Mouse (Mus musculus): ENCODE measurements around the gene Zfp277.

The Zfp277 gene

DNA sequence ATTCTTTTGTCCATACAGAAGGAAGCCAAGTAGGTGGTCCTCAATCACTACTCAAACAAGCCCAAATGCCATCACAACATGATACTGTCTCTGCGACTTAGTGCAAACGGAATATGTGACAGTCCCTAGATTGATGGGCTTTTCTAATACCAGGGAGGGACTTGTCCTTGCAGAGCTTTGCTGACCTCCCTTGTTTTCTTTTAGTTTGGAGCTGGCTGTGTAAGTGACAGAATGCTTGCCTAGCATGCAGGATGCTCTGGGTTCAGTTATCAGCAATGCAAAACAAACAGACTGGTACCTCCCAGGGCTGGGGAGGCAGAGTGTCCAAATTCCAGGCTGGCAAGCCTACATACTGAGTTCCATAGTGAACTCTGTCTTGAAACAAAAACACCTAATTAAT lies 7.7 kb downstream of the Zfp277 start:
- DNase-seq: no peak

DNA sequence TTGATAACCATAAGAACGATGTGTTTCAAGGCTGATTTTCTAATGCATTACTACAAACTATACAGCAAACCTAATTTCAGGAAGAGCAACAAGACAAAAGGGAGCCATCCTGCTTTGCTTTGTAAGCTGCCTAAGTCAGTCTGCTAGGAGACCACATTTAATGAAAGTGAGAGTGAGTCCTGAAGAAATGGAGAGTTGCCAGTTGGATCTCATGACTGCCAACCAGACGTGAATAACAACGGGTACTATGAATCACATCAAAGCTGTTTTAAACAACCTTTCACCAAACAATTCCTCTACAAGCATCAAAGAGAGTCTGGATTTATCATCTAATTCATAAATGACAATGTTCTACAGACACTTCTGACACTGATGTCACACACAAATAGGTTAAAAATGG lies 11.6 kb downstream of the Zfp277 start:
- DNase-seq: no peak

GRCm38 (mm10) chr12:40431075-40431474 lies 14.6 kb downstream of the Zfp277 start:
- DNase-seq: no peak

DNA sequence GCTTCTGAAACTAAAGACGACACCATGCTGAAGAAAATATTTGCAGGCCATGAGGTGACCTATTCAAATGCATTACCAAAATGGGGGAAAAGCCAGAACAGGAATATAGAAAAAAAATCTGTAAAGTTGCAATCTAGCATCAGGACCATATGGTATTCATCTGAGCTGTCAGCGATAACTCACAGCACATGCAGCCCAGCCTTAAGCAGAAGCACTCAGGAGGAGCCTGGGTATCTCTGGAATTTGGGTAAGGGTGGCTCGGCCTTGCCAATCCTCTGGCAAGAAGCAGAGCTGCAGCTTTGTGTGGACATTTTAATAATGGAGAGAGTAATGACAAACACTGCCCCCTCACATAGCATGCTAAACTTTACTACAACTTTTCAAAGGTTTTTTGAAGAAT lies 15.7 kb downstream of the Zfp277 start:
- DNase-seq: no peak

GRCm38 (mm10) chr12:40427606-40428005 lies 18.1 kb downstream of the Zfp277 start:
- DNase-seq: peak; percentile 7

DNA sequence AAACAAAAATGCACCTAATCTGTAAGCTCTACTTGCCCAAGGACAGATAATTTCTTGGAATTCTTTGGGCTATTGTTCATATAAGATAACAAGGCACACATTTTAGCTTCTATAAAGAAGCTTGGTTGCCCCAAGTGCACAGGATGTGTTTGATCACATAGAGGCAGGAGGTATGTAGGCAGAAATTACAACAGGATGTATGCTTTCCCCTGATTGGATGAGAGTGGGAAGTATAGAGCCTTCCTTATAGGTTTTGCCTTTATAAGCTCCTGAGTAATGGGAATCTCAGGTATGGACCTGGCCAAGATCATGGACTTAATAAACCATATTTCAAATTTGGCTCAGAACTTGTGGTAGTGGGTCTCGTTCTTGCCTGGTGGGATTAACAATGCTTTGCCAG lies 20.7 kb downstream of the Zfp277 start:
- DNase-seq: no peak

DNA sequence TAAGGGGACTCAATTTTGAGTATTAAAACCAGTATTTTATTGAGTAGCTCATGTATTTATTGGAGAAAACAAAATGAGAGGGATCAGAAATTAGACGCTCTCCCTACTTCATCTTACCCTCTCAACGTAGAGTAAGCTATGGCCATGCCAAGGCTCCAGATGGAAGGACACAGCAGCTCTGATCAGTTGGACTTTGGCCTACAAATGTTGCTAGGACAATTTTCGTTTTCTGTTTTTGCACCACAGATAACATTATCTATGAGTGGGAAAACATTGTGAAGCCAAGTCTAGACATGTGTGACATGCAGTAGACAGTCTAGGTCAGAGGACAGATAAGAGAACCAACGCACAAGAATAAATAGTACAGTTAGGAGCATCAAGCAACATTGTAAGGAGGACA lies 28.4 kb downstream of the Zfp277 start:
- no peak for DNase-seq

- no peak for DNase-seq
Observed at GRCm38 (mm10) chr12:40415312-40415925, 30.3 kb downstream of the Zfp277 start.

DNA sequence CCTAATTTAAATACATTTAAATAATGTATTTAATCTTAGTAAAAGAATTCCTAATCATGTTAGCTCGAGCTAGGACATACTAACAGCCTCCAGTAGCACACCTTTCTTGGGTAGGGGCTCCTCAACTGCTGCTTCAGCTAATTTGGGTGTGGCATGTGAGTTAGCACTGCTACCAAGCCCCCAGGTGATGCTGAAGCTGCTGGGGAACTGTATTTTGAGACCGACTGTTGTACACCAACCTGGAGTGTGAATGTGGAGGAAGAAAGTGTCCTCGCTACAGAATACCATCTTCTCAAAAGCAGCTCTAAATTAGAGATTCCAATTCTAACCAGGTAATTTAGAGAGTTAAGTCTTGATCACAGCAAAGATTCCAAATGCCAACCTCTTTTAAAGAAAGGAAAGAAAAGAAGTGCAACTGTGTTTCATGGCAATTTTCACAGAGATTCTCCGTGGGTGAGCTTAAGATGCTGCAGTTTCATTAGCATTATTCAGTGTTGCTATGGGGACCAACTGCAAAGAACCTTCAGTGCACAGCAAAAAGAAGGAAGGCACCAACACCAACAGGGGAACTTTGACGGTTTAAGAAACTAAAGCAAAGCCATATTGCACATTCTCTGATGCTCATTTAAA lies 30.9 kb downstream of the Zfp277 start:
- DNase-seq: no peak

DNA sequence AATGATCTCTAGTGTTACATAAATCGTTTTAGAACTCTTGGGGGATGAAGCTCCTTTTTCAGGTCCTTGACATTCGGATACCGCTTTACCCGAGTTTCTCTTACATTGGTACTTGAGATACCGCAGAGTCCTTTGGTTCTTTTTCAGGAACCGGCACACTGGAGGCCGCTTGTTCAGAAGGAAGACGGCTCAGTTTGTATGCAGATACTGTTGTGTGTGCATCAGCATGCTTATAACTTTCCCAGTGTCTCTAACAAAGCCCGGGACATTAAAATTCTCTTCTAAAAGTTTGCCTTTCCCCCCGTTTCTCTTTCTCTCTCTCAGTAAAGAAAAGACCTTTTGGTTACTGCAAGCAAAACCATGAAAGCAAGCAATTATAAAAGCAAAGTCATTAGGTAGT lies 45.9 kb downstream of the Zfp277 start:
- DNase-seq: no peak

GRCm38 (mm10) chr12:40399386-40399785 lies 46.3 kb downstream of the Zfp277 start:
- no peak for DNase-seq

- no peak for DNase-seq
Observed at GRCm38 (mm10) chr12:40398916-40399315, 46.8 kb downstream of the Zfp277 start.

DNA sequence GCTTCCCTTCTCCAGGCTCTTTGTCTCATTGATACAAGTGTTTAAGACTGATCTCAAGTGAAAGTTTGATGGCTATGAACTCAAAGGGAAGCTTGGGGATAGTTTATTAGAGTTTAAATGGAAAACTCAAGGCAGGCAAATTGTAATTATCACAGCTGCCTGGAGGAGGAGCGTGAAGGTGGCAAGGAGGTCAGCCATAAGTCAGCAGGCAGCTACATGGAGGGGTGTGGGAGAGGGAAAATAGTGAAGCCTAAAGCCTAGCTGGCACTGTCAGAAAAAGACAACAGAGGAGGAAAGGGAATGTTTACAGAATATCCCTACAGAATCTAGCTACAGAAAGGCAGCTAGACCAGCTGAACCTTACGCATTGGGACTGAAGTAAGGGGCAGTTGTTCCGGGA lies 52.8 kb downstream of the Zfp277 start:
- DNase-seq: no peak

GRCm38 (mm10) chr12:40391262-40391661 lies 54.4 kb downstream of the Zfp277 start:
- DNase-seq: no peak

DNA sequence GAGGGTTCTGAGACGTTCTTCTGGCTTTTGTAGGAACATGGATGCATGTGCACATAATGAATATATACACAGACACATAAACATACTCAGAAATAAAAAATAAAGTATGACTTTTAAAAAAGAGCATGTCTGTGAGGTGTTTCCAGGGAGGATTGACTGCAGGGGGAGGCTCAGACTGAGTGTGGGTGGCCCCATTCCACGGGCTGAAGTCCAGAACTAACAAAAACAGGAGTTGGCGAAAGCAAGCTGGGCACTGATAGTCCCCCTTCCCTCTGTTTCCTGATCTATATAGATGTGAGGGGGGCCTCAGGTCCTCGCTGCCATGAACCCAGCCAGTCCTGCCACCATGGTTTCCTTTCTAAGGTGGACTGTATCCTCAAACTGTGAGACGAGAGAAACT lies 57.9 kb downstream of the Zfp277 start:
- no peak for DNase-seq

- DNase-seq: no peak
Observed at GRCm38 (mm10) chr12:40385301-40385700, 60.4 kb downstream of the Zfp277 start.

GRCm38 (mm10) chr12:40383718-40384117 lies 62.0 kb downstream of the Zfp277 start:
- no peak for DNase-seq

DNA sequence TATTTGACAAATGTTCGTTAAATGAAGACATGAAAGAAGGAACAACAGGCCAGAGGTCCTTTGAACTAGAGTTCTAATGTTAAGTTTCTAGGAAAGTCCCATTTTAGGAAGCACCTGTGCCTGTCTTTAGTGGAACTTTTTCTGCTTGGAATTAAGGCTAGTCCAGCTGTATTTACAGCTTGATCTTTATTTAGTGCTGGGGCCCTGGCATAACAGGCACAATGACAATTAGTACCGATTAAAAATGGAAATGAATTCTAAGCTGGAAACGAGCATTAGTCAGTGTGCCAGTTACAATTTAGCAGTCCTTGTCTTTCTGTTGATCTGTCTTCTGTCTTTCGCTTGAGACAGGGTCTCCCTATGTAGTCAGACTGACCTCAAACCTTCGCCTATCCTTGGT lies 63.2 kb downstream of the Zfp277 start:
- no peak for DNase-seq

GRCm38 (mm10) chr12:40381824-40382223 lies 63.9 kb downstream of the Zfp277 start:
- DNase-seq: no peak

DNA sequence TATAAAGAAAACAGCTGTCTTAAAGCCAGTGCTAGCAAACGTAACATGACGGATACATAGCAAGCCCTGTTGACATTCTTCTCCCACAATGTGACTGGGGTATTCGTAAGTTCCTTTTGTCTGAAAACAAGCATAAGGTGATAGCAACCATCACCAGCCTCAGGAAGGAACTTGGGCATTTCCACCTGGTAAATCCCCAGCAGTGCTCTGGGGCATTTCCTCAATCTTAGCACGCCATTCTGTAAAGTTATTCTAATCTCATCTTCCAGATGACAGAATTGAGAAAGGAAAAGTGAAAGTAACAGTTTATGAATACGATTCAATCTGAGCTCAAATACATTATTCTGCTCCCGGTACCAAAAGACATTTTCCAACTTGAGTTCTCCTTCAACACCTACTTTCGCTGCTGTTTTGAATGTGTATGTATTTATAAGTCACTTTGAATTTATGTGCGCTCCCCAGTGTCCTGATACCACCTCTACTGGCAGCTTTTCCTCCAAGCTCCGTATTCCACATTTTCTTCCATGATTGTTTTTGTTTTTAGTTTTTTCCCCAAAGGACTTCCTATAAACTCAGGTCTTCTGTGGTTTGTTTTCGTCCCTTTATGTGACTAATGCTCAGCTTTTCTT lies 64.4 kb downstream of the Zfp277 start:
- no peak for DNase-seq

- DNase-seq: no peak
Observed at GRCm38 (mm10) chr12:40379538-40379923, 66.2 kb downstream of the Zfp277 start.

DNA sequence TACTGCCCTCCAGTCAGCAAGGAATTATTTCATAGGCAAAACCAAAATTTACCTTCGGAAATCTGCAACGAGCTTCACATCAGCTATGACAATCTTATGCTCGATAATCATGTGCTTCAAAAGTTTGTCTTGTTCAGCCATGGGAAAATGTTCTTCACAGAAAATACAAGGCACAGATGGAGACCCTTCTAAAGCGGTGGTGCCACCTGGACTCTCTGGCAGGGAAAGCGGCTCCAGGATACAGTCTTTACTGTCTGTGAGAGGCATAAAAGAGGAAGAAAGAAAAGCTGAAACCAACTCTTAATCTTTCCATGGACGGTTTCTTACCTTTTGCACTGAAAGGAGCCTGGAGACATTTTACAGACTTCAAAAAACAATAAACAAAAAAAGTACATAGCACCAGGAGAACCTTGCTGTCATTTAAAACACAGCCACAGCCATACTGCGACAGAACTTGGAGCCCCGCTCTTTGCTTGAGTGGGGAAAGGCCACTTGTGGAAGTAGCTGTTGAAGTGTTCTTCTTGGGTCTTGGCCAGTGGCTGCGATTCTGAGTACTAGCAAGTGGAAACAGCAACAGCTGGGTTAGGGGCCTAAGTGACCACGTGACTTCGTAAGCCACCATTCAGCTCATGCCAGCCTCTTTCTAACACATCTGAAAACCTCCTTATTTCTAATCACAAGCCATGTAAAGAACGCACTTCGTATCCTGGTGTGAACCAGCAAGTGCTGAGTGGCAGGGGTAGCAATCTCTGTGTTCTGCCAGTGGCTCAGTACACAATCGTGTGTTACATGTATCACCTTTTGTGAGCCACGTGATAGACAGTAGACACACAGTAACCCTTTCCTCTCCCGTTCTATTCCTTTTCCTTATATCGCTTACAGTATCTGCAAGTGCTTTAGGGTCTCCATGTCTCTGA lies 66.8 kb downstream of the Zfp277 start:
- no peak for DNase-seq

DNA sequence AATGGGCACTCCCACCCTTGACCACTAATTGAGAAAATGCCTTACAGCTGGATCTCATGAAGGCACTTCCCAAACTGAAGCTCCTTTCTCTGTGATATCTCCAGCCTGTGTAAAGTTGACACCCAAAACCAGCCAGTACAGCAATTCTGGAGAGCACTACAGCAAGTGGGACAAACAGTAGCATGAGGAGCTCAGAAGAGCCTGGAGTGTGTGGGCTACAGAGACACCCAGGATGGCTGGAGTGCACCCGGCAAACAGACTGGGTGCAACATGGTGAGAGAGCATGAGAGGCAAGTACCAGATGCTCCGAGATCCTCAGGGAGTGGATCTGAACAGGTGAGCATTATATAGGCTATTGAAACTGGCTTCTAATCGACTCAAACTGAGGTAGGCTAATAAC lies 93.8 kb downstream of the Zfp277 start:
- DNase-seq: no peak

DNA sequence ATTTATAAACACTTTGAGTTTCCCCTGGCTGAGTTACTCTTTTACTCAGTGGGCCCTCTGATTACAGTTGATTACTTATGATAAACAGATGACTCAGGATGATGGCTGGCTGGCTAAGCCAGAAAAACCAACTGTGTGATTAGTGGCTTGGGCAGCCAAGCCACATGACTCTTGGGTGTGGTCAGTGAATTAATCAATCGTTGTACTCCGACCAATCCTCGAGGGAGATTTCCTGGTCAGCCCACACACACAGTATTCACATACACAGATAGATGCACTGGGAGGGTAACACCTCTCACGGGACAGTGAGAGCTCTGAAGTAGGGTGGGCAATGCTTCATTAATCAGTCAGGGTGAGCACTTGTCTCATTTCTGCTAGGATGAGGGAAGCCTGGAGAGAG lies 97.5 kb downstream of the Zfp277 start:
- no peak for DNase-seq
